Mouse (Mus musculus): ENCODE measurements at regions not wholly inside any gene's neighbourhood (a gene's known extent, or its start where the extent isn't known, plus 50 kb on each side); places are given as distances from the start of the nearest gene placed in this dataset.
"Not testable (repeated sequence)": the region's sequence is repeated elsewhere in the genome, so short reads cannot be mapped to it uniquely, and the experiment has no call there.

DNA sequence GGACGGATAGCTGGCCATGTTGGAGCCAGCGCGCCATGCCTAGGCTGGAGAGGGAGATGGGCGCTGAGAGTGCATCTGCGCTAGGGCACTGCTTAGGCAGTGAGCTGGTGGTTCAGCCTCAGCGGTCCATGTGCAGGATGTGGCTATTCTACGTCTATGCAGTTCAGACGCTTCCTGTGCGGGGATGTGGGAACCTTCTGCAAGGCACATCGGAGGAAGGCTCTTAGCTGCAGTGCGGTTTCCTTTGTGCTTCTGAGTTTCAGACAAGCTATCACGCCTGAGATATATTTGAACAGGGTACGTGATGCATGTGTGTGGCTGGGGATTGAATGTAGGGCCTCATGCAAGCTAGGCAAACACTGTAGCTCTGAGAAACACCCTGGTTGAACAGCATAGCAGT is 54.4 kb upstream of the Lrpprc start:
- H3K4me1 ChIP-seq (ENCODE audit: control insufficient read depth, insufficient read depth, low read length), result peaks cover 2% of the 10 kb centered on the region; the same call in 1 of the 2 replicates

DNA sequence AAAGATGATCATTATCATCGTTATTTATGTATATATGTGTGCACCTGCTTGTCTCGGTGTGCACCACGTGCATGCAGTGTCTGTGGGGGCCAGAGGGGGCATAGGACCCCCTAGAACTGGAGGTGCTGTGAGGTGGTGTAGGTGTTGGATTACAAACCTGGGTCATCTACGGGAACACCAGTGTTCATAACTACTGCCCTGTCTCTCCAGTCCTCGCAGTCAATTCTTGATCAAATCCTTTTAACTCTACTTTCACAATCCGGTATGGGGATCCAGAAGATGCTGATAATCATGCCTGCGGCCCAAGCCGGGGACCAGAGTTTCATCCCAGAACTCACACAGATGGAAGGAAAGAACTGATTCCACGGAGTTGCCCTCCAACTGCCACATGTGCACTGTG is 55.6 kb upstream of the Lrpprc start:
- Histone ChIP-seq H3K27ac (ENCODE audit: insufficient read depth, low read length) (no peak overlapping the region), H3K4me1 (ENCODE audit: control insufficient read depth, insufficient read depth, low read length) (peaks cover 2% of the 10 kb centered on the region; the same call in 1 of the 2 replicates), H3K4me3 (ENCODE audit: insufficient read depth, low read length) (no peak overlapping the region)
- TF ChIP-seq POLR2A (IDR thresholded peaks at IDR 0.05; ENCODE audit: extremely low read depth, insufficient read depth, low read length) (no peak), CTCF (IDR thresholded peaks at IDR 0.05; ENCODE audit: extremely low read depth, insufficient read depth, low read length) (no peak)

More for the DNA sequence above, 54.4 kb upstream of the Lrpprc start:
- no peak for TF ChIP-seq POLR2A (IDR thresholded peaks at IDR 0.05; ENCODE audit: extremely low read depth, insufficient read depth, low read length)
- TF ChIP-seq CTCF (IDR thresholded peaks at IDR 0.05; ENCODE audit: extremely low read depth, insufficient read depth, low read length), result no peak
- Histone ChIP-seq H3K4me3 (ENCODE audit: insufficient read depth, low read length) (no peak overlapping the region), H3K27ac (ENCODE audit: insufficient read depth, low read length) (no peak overlapping the region)

DNA sequence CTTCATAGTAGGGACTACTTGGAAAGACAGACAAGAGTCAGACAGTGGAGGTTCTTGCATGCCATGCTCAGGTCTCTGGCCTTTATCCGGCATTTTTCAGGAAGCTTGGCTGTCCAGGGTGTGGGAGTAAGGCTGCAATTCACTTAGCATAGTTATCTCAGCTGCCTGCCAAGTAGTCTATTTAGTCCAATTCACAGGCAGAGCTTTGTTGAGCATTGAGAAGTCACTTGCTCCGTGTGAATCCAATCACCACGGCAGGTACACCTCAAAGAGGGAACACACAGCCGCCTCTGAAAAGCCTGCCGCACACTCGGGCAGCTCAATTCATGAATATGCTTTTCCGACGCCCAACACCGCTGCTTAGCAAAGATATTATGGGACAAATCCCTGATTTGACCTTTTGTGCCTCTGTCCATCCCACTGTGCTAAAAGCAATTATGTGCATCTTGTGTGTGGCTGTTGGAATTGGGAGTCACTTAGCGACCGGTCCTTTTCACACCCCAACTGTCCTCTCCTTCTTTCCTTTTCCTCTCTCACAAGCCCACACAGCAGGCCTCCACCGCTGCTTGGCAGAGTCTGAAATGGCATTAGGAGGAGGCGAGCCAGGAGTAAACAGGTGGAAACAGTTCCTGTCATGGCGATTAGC is 57.9 kb upstream of the Lrpprc start:
- Histone ChIP-seq H3K4me3 (ENCODE audit: insufficient read depth, low read length) (no peak overlapping the region), H3K4me1 (ENCODE audit: control insufficient read depth, insufficient read depth, low read length) (peaks cover 2% of the 10 kb centered on the region; the same call in 1 of the 2 replicates), H3K27ac (ENCODE audit: insufficient read depth, low read length) (no peak overlapping the region)
- TF ChIP-seq CTCF (IDR thresholded peaks at IDR 0.05; ENCODE audit: extremely low read depth, insufficient read depth, low read length) (no peak), POLR2A (IDR thresholded peaks at IDR 0.05; ENCODE audit: extremely low read depth, insufficient read depth, low read length) (no peak)

DNA sequence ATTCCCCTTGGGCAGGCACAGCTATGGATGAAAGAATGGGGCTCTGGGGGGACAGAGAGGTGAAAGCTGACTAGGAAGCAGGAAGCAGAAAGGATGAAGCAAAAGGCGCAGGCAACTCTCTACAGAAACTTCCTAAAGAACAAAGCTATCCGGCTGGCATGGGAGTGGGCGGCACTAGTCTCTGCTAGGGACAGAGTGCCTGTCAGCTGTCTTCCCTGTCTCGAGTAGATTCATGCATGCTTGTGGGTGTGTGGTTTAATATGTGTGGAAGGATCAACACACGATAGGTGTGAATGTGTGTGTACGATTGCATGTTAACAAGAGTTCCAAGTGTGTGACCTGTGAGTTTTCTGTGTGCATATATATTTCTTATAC is 58.4 kb upstream of the Lrpprc start:
- Histone ChIP-seq H3K27ac (ENCODE audit: insufficient read depth, low read length) (no peak overlapping the region), H3K4me1 (ENCODE audit: control insufficient read depth, insufficient read depth, low read length) (peaks cover 2% of the 10 kb centered on the region; the same call in 1 of the 2 replicates), H3K4me3 (ENCODE audit: insufficient read depth, low read length) (no peak overlapping the region)
- no peak for TF ChIP-seq POLR2A (IDR thresholded peaks at IDR 0.05; ENCODE audit: extremely low read depth, insufficient read depth, low read length)
- TF ChIP-seq CTCF (IDR thresholded peaks at IDR 0.05; ENCODE audit: extremely low read depth, insufficient read depth, low read length), result no peak

DNA sequence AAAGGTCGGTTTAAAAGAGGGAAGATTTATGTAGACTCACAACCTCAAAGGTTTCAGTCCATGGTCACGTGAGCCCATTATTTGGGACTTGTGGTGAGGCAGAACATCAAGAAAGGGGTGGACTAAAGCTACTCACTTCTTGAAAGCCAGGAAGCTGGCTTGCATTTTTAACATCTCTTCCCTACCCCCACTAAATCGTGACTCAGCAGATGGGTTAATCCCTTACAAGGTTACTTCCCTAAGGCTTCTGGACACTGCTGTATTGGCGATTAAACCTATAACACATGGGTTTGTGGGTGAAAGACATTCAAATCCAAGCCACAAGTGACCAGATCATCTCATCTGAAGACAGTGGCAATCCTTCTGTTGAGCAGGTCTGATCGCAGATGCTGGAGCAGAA is 59.9 kb upstream of the Lrpprc start:
- no peak overlapping the region for H3K4me3 ChIP-seq (ENCODE audit: insufficient read depth, low read length)
- TF ChIP-seq CTCF (IDR thresholded peaks at IDR 0.05; ENCODE audit: extremely low read depth, insufficient read depth, low read length), result no peak
- TF ChIP-seq POLR2A (IDR thresholded peaks at IDR 0.05; ENCODE audit: extremely low read depth, insufficient read depth, low read length), result no peak
- H3K27ac ChIP-seq (ENCODE audit: insufficient read depth, low read length), result no peak overlapping the region
- H3K4me1 ChIP-seq (ENCODE audit: control insufficient read depth, insufficient read depth, low read length), result peaks cover 2% of the 10 kb centered on the region; the same call in 1 of the 2 replicates

DNA sequence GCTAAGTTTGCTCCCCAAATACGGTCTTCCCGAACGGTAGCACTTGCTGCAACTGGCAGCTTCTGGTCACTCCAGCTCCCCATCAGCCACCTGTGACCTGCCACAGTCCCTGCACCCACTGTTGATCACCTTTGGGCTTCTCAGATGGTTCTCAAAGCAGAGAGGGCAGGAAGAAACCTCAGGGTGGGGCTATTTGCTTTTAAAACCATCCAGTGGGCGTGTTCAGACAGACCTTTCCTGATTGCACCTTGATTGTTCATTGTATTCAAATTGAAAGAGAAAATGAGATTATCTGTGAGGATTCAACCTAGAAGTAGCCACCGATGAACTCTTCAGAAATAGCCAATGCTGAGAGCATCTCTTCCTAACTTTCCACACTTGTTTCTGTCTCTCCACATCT is 60.3 kb upstream of the Lrpprc start:
- TF ChIP-seq CTCF (IDR thresholded peaks at IDR 0.05; ENCODE audit: extremely low read depth, insufficient read depth, low read length), result no peak
- TF ChIP-seq POLR2A (IDR thresholded peaks at IDR 0.05; ENCODE audit: extremely low read depth, insufficient read depth, low read length), result no peak
- no peak overlapping the region for H3K27ac ChIP-seq (ENCODE audit: insufficient read depth, low read length)
- H3K4me1 ChIP-seq (ENCODE audit: control insufficient read depth, insufficient read depth, low read length), result peaks cover 2% of the 10 kb centered on the region; the same call in 1 of the 2 replicates
- H3K4me3 ChIP-seq (ENCODE audit: insufficient read depth, low read length), result no peak overlapping the region

DNA sequence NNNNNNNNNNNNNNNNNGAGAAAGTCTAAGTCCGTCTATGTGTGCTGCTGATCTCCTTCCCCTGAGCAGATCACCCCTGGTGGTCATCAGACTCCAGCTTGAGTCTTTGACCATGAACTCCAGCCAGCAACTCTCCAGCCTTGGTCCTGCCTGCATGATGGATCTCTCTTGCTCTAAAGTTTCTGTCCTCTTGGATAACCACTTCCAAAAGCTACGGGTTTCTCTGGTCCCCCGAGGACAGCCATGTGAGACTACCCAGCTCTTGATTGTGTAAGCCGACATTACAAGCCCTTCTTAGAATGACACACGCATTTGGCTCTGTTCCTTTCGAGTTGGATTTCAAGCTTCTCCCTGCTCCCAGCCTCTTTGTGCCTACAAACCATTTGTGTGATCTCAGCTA is 66.4 kb upstream of the Lrpprc start:
- TF ChIP-seq CTCF (IDR thresholded peaks at IDR 0.05; ENCODE audit: extremely low read depth, insufficient read depth, low read length) (no peak), POLR2A (IDR thresholded peaks at IDR 0.05; ENCODE audit: extremely low read depth, insufficient read depth, low read length) (no peak)
- Histone ChIP-seq H3K4me3 (ENCODE audit: insufficient read depth, low read length) (no peak overlapping the region), H3K27ac (ENCODE audit: insufficient read depth, low read length) (no peak overlapping the region), H3K4me1 (ENCODE audit: control insufficient read depth, insufficient read depth, low read length) (no peaks in the 10 kb centered on the region)

DNA sequence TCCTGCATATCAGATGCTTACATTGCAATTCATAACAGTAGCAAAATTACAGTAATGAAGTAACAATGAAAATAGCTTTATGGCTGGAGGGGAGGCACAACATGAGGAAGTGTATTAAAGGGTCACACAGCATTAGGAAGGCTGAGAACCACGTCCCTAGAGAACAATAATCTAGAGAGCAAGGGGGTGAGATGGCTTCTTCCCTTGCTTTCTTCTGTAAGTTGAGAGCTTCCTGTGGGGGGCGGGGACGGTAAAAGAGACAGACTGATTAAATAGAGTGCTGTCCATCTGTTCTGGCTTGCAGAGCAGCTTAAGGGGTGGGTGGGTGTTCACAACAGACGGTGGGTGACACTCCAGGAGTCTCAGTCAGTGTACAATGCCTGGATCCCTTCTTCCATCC is 68.2 kb upstream of the Lrpprc start:
- Histone ChIP-seq H3K4me1 (ENCODE audit: control insufficient read depth, insufficient read depth, low read length) (no peaks in the 10 kb centered on the region), H3K4me3 (ENCODE audit: insufficient read depth, low read length) (no peak overlapping the region), H3K27ac (ENCODE audit: insufficient read depth, low read length) (no peak overlapping the region)
- TF ChIP-seq POLR2A (IDR thresholded peaks at IDR 0.05; ENCODE audit: extremely low read depth, insufficient read depth, low read length), result no peak
- no peak for TF ChIP-seq CTCF (IDR thresholded peaks at IDR 0.05; ENCODE audit: extremely low read depth, insufficient read depth, low read length)

DNA sequence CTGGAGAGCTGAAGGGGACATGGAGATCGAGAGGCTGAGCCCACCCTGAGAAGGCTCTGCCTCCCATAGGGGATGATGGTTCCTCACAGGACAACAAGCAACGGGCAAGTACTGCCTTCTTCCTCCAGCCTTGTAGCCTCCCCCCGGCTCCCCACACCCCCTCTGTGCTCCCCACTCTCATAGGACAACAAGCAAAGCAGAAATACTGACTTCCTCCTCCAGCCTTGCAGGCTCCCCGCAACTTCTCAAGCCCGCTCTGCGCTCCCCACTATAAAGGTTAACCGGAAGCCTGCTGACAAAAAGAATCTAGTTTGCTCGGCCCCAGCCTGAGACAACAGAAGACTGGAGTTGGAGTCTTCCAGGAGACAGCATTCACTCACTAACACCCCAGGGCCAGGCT is 69.3 kb upstream of the Lrpprc start:
- TF ChIP-seq POLR2A (IDR thresholded peaks at IDR 0.05; ENCODE audit: extremely low read depth, insufficient read depth, low read length) (no peak), CTCF (IDR thresholded peaks at IDR 0.05; ENCODE audit: extremely low read depth, insufficient read depth, low read length) (no peak)
- Histone ChIP-seq H3K27ac (ENCODE audit: insufficient read depth, low read length) (no peak overlapping the region), H3K4me1 (ENCODE audit: control insufficient read depth, insufficient read depth, low read length) (no peaks in the 10 kb centered on the region), H3K4me3 (ENCODE audit: insufficient read depth, low read length) (no peak overlapping the region)

DNA sequence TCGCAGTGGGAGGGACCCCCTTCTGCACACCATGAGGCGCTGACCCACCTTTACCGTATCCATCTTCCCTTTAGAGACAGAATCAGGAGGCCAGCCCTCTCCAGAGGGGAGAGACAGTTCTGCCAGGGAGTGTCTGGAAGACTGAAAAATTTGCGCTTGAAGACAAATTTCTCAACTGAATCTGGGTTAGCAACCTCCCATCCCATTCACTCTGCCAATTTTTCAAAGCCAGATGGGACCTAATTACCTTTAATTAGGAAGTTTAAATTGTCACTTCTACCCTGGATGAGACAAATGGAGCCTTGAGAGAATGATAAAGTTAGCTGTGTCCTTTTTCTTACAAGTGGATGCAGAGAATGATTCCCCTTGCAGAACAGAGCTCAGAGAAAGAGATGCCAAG is 70.2 kb upstream of the Lrpprc start:
- H3K27ac ChIP-seq (ENCODE audit: insufficient read depth, low read length), result no peak overlapping the region
- no peaks in the 10 kb centered on the region for H3K4me1 ChIP-seq (ENCODE audit: control insufficient read depth, insufficient read depth, low read length)
- TF ChIP-seq POLR2A (IDR thresholded peaks at IDR 0.05; ENCODE audit: extremely low read depth, insufficient read depth, low read length) (no peak), CTCF (IDR thresholded peaks at IDR 0.05; ENCODE audit: extremely low read depth, insufficient read depth, low read length) (no peak)
- H3K4me3 ChIP-seq (ENCODE audit: insufficient read depth, low read length), result no peak overlapping the region

DNA sequence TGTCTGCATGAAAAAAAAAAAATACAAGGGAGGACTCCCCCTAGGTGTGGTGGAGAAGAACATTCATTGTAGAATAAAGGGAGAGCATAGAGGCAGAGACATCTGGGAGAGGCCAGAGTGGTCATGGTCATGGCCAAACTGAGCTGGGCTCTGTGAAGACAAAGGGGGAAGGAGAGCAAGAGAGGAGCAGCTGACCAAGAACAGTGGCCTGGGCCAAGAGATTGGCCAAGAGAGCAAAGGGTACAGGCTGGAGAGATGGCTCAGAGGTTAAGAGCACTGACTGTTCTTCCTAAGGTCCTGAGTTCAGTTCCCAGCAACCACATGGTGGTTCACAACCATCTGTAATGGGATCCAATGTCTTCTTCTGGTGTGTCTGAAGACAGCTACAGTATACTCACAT is 73.6 kb upstream of the Lrpprc start:
- H3K4me3 ChIP-seq (ENCODE audit: insufficient read depth, low read length); H3K27ac ChIP-seq (ENCODE audit: insufficient read depth, low read length); H3K4me1 ChIP-seq (ENCODE audit: control insufficient read depth, insufficient read depth, low read length): not testable (repeated sequence)
